Mouse (Mus musculus): ENCODE results near the gene Tmem52. TPM values are rescaled to one million over a fixed set of nuclear protein-coding genes. Genes with fewer than 3 reads are reported as not detected.

Gene Tmem52
- total RNA-seq, 2 experiments from 2014 or later: 1.8 to 2.2 TPM

- intact Hi-C loops (cut with DNase I): no loop called here
- DNase-seq (ENCODE audit: low spot score in 2 of 2): no peak
Measured at GRCm38 (mm10) chr4:155501126-155501525, 32.2 kb downstream of the Tmem52 start.

GRCm38 (mm10) chr4:155505067-155505466 lies 36.2 kb downstream of the Tmem52 start:
- no peak for DNase-seq (ENCODE audit: low spot score in 2 of 2)
- intact Hi-C loops (cut with DNase I): no loop called here

GRCm38 (mm10) chr4:155505671-155506295 lies 36.9 kb downstream of the Tmem52 start:
- DNase-seq (ENCODE audit: low spot score in 2 of 2): no peak
- intact Hi-C loops (cut with DNase I): no loop called here

GRCm38 (mm10) chr4:155508614-155509013 lies 39.7 kb downstream of the Tmem52 start:
- intact Hi-C loops (cut with DNase I): no loop called here
- DNase-seq (ENCODE audit: low spot score in 2 of 2): no peak

- no peak for DNase-seq (ENCODE audit: low spot score in 2 of 2)
- intact Hi-C loops (cut with DNase I): no loop called here
Measured at GRCm38 (mm10) chr4:155510981-155511380, 42.1 kb downstream of the Tmem52 start.

- DNase-seq (ENCODE audit: low spot score in 2 of 2): no peak
- intact Hi-C loops (cut with DNase I): no loop called here
Measured at GRCm38 (mm10) chr4:155514810-155515209, 45.9 kb downstream of the Tmem52 start.

GRCm38 (mm10) chr4:155517948-155518517 lies 49.1 kb downstream of the Tmem52 start:
- intact Hi-C loops (cut with DNase I): no loop called here
- DNase-seq (ENCODE audit: low spot score in 2 of 2): no peak

Other genes with a start within 250 kb of the Tmem52 start
- gene Ski, start 246.5 kb upstream of the Tmem52 start, total RNA-seq (2021): 100 to 1,000 TPM; 113 to 119 TPM
- gene Faap20, start 219.3 kb upstream of the Tmem52 start, total RNA-seq (2021): 10 to 100 TPM; 26.0 to 28.0 TPM
- gene Prkcz, start 107.8 kb upstream of the Tmem52 start, total RNA-seq (2021): 100 to 1,000 TPM; 224 to 236 TPM
- 10 to 100 TPM; 69.6 to 79.8 TPM for gene Gabrd, start 71.0 kb upstream of the Tmem52 start, total RNA-seq (2021)
- 10 to 100 TPM; 10.4 to 20.9 TPM for gene Cfap74, start 59.9 kb upstream of the Tmem52 start, total RNA-seq (2021)
- gene Gnb1, start 22.2 kb downstream of the Tmem52 start, total RNA-seq (2021): 100 to 1,000 TPM; 857 to 949 TPM
- 10 to 100 TPM; 56.0 to 59.6 TPM for gene Nadk, start 93.3 kb downstream of the Tmem52 start, total RNA-seq (2021)
- gene Slc35e2, start 132.3 kb downstream of the Tmem52 start, total RNA-seq (2021): 10 to 100 TPM; 49.6 to 52.6 TPM
- gene Cdk11b, start 155.7 kb downstream of the Tmem52 start, total RNA-seq (2021): 10 to 100 TPM; 44.0 to 53.0 TPM
- not detected for gene Gm10563, start 176.3 kb downstream of the Tmem52 start, total RNA-seq (2021)
- 1 to 10 TPM; 1.1 to 5.3 TPM for gene Mmp23, start 184.3 kb downstream of the Tmem52 start, total RNA-seq (2021)
- gene Mib2, start 200.1 kb downstream of the Tmem52 start, total RNA-seq (2021): 100 to 1,000 TPM; 113 to 122 TPM
- gene Fndc10, start 225.2 kb downstream of the Tmem52 start, total RNA-seq (2021): 10 to 100 TPM; 26.4 to 35.9 TPM
- 100 to 1,000 TPM in 1 of 2 experiments, 10 to 100 TPM in 1; 87.0 to 104 TPM for gene Ssu72, start 235.7 kb downstream of the Tmem52 start, total RNA-seq (2021)